Mouse (Mus musculus) midbrain, embryonic 14.5 days (tissue): ENCODE measurements at regions not wholly inside any gene's neighbourhood (a gene's known extent, or its start where the extent isn't known, plus 50 kb on each side); places are given as distances from the start of the nearest gene placed in this dataset.

ENCODE experiments used
- ATAC-seq: fragments of 200-750 bp; cut with Nextera tagmentation; 2 replicates; pipeline ENCODE4 v1.8.0; 2017; ENCODE audit warnings: moderate number of reproducible peaks, moderate library complexity; ENCODE audit not compliant: low FRiP score, low TSS enrichment
- DNase-seq: peaks from one replicate; pipeline ENCODE4 v3.0.0-alpha.2; 2015
- H3K27ac ChIP-seq: fragments of 300-500 bp; sonication (generic); replicated peaks from 2 replicates; pipeline ENCODE4 v1.5.1; 2014; ENCODE audit warnings: mild to moderate bottlenecking, low read depth, low read length, moderate library complexity
- H3K27me3 ChIP-seq: fragments of 300-500 bp; sonication (generic); 2 replicates; pipeline ENCODE4 v1.6.1; 2014; ENCODE audit warnings: low read length, control low read depth, mixed read lengths; ENCODE audit not compliant: control insufficient read depth, insufficient read depth
- H3K36me3 ChIP-seq: fragments of 300-500 bp; sonication (generic); 2 replicates; pipeline ENCODE4 v1.6.1; 2014; ENCODE audit warnings: low read length, control low read depth; ENCODE audit not compliant: control insufficient read depth, insufficient read depth
- H3K4me1 ChIP-seq: fragments of 300-500 bp; sonication (generic); 2 replicates; pipeline ENCODE4 v1.6.1; 2014; ENCODE audit warnings: mild to moderate bottlenecking, antibody characterized with exemption, low read length, control low read depth; ENCODE audit not compliant: control insufficient read depth, insufficient read depth
- H3K4me2 ChIP-seq: fragments of 300-500 bp; sonication (generic); 2 replicates; pipeline ENCODE4 v1.6.1; 2014; ENCODE audit warnings: mild to moderate bottlenecking, low read length, moderate library complexity
- H3K4me3 ChIP-seq: fragments of 300-500 bp; sonication (generic); replicated peaks from 2 replicates; pipeline ENCODE4 v1.5.1; 2014; ENCODE audit warnings: low read depth, low read length
- H3K9ac ChIP-seq: fragments of 300-500 bp; sonication (generic); replicated peaks from 2 replicates; pipeline ENCODE4 v1.6.1; 2014; ENCODE audit warnings: mild to moderate bottlenecking, low read length, moderate library complexity
- H3K9me3 ChIP-seq: fragments of 300-500 bp; sonication (generic); 2 replicates; pipeline ENCODE4 v1.6.1; 2016; ENCODE audit warnings: low read length, control low read depth, mixed read lengths; ENCODE audit not compliant: control insufficient read depth
- WGBS: fragments of 180-500 bp; shearing (Covaris S2); extraction: QIAGEN DNeasy Blood & Tissue Kit; methylation state at CpG from one replicate; pipeline ENCODE4 v1.1.7; 2014; 5-methylcytosine and 5-hydroxymethylcytosine counted together

DNA sequence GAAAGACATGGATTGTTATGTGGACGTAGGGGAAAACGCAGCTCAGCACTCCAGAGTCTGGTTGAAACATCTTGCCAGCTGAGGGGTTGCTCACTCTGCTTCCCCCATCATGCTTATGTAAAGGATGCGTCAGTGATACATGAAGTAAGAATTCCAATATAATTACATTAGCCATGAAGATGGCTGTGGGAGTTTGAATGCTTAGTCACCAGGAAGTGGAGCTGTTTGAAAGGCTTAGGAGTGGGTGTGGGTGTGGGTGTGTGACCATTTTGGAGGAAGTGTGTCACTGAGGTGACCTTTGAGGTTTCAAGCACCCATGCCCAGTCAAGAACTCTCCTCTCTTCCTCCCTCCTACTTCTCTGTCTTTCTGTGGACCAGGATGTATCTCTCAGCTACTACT is 295.8 kb downstream of the Scg2 start:
- ATAC-seq: no peak

More for the DNA sequence above, 295.8 kb downstream of the Scg2 start:
- Histone ChIP-seq H3K9me3 (no peaks in the 10 kb centered on the region), H3K9ac (no peak overlapping the region), H3K27ac (no peak overlapping the region), H3K4me1 (no peaks in the 10 kb centered on the region), H3K36me3 (no peaks in the 10 kb centered on the region), H3K4me3 (no peak overlapping the region), H3K27me3 (no peaks in the 10 kb centered on the region), H3K4me2 (no peak overlapping the region)
- DNase-seq: no peak
- WGBS: 89% methylated on average over 3 of the region's 3 CpGs
